Mouse (Mus musculus) ovary, adult 18-20 months (tissue): ENCODE results near the gene E030018B13Rik.

Experiments
- DNase-seq: peaks from one replicate; pipeline ENCODE4 v3.0.0; 2022; ENCODE audit warnings: low spot score, mixed read lengths

Gene E030018B13Rik

GRCm38 (mm10) chr7:63965635-63966418 lies 49.2 kb downstream of the E030018B13Rik start:
- no peak for DNase-seq

GRCm38 (mm10) chr7:63969941-63970340 lies 53.3 kb downstream of the E030018B13Rik start:
- DNase-seq, result no peak
